Mouse (Mus musculus): ENCODE measurements around the gene Slfn8.
"Not testable (repeated sequence)": the region's sequence is repeated elsewhere in the genome, so short reads cannot be mapped to it uniquely, and the experiment has no call there.

The Slfn8 gene

DNA sequence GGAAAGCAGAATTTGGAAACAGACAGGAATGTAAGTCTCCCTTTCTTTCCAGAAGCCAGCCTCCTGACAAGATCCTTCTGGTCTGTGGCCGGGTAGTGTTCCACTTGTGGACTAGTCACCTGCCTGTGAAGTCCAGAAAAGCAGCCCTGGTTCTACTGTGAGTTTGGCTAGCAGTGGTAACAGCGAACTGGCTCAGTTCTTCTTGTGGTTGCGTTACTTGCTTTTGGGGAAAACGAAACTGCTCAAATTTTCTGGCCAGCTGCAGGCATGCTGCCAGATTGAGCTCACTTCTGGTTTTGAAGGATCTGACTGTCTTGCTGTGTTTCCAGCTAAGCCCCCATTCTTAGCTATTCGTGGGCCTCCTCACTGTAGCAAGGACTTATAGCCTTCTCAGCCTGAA is at the start of gene Slfn8:
Gene Slfn8 (minus strand): TSS at position 190 of the 400 bp plus-strand sequence.
- no peak for DNase-seq (ENCODE audit: low spot score)

DNA sequence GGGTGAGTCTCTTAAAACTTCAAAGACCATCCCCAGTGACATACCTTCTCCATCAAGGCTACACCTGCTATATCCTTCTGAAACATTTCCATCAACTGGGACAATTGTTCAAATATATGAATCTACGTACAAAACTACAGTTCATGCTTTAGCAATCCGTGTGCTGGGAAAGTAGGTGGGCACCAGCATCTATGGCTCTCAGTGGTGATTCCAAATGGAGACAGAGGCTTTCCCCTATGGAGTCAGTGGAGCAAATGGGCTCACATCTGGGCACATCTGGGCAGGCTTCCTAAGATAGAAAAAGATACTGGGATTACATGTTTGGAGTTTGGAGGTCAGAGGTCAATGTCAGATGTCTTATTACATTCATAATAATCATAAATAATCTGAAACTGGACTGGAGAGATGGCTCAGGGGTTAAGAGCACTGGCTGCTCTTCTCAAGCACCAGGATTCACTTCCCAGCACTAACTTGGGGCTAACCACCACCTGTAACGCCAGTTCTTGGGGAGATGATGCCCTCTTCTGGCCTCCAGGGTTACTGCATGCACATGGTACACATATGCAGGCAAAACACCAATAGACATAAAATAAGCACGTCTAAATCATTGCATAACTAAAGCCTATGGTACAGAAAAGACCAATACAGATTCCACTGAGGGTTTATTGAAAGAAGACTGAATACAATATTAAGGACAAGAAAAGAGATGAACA is 47.5 kb upstream of the Slfn8 start:
- DNase-seq (ENCODE audit: low spot score) = no peak

GRCm38 (mm10) chr11:83066640-83067531 is 46.3 kb upstream of the Slfn8 start:
- no peak for DNase-seq (ENCODE audit: low spot score)

DNA sequence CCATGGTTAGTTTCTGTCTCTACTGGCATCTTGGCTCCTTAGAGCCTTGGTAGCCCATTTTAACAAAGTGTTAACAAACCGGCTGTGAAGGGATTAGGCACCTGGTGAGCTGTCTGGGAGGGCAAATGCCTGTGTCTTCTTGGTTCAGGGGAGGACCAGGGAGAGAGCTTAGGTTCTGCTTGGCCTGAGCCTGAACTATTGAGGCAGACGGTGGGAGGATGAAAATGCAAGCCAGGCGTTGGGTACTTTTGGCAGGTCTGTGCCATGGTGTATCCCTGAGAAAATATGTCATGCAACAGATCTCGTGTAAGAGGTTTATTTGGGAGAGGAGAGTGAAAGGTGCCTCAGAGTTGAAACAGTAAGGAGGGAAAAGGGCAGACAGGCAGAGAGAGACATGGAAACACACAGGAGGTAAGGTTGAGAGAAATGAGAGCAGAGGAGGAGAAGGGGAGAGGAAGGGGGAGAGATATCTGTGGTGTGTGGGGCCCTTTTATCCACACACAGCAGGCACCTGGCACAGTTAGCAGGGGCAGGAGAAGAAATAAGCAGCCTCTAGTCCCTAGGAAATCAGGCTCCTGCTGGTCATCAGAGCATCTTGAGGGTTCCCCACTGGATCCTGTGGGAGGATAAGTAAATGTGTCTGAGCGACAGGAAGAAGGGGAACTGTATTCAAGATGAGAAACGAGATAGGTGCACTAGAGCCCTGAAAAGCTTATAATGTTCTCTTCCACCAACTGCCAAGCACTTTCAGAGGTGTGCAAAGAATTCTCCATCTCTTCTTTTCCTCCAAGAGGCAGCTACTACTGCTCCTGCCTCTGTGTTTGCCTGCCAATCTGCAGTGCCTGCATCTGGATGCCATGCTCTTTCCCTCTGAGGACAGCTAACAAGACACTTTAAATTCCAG is 45.1 kb upstream of the Slfn8 start:
- DNase-seq (ENCODE audit: low spot score) = no peak

DNA sequence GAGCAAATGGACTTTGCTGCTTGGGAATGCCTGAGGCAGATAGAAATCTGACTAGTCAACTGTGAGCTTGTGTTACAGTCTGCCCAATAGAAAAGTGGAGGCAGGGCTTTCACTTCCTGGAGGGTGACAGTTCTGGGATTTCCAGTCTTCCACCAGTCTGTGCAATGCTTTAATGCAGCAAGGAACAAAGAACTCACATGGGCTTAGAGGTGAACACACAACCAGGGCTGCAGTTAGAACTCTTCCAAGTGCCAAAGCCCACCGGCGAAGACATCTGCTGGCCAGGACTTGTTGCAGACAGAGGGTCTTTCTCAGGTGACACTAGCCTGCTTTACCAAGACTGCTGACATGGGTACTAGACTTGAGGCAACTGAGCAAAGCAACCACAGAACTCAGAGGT is 44.3 kb upstream of the Slfn8 start, which contains the start of gene Slfn2:
Gene Slfn2 (plus strand): TSS at position 167 of the 400 bp plus-strand sequence.
- no peak for DNase-seq (ENCODE audit: low spot score)

- no peak for DNase-seq (ENCODE audit: low spot score)
Observed at GRCm38 (mm10) chr11:83063941-83064349, 43.3 kb upstream of the Slfn8 start.

DNA sequence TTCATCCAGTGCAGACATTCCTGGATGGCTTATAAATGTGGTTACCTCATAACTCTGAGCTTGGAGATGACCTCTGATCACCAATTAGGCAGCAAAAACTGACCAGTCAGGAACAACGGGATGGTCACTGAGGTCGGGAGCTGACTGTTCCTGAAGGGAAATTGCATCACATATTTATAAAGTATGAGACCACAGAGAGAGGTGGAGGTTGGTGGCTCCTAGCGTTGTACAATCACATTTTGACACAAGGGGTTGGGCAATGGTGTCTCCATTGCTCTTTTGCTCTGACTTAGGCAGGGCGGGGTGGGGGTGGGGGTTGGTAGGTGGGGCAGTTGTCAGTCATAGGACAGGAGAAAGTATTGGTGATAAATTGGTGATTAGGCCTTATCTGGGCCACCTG is 42.5 kb upstream of the Slfn8 start:
- no peak for DNase-seq (ENCODE audit: low spot score)

DNA sequence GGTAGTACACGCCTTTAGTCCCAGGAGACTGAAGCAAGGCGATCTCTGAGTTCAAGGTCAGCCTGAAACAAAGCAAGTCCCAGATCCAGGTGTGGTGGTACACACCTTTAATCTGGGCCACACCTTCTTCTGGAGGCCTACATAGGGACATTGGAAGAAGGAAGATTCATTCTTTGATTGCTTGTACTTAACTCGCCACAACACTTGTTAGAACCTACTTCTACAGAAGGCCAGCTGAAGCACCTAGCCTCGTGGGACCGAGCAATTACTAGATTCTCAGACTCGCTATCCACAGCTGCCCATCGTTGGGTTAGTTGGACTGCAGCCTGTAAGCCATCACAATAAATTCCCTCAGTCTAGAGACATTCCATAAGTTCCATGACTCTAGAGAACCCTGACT is 41.2 kb upstream of the Slfn8 start:
- no peak for DNase-seq (ENCODE audit: low spot score)

DNA sequence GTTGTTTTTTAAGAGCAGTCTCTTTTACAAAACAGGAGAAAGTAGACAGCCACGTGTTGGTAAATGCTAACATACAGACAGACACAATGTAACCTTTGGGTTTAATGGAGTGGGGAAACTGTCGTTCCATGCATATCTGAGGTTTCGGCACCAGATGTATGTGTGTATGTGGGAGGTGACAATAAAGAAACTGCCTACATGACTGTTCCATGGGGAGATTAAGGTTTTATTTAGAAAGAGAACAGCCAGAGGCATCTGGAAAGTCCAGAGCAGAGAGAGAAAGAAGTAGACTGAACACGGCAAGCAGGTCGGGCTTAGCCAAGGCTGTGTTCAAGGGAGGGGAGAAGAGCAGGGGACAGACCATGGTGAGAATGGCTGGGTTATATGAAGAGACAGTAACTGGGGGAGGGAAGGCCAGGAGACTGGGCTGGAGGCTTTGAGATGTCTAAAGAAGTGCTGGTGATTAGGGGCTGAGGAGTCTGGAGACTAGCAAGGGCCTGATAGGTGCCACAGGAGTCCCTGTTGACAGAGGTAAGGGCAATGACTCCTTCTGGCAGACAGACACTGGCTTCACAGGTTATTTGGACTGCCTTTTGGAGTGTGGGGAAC is 39.9 kb upstream of the Slfn8 start:
- no peak for DNase-seq (ENCODE audit: low spot score)

DNA sequence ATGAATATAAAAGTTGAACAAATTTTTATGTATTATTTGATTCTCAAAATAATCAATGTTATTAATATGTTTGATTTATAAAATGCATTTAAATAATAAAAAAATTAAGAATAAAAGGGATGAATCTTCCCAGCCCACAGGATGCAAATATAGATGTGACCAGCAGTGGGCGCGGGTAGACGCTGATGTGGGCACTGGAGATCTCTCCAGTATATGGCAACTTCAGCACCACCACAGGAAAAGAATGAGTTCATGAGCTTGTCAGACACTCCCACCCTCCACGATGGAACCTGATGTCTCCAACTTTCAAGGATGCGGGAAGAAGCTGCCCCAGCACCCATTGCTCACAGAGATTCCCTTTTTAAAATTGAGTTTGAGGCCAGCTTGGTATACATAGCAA is 37.3 kb upstream of the Slfn8 start:
- DNase-seq (ENCODE audit: low spot score) = no peak

DNA sequence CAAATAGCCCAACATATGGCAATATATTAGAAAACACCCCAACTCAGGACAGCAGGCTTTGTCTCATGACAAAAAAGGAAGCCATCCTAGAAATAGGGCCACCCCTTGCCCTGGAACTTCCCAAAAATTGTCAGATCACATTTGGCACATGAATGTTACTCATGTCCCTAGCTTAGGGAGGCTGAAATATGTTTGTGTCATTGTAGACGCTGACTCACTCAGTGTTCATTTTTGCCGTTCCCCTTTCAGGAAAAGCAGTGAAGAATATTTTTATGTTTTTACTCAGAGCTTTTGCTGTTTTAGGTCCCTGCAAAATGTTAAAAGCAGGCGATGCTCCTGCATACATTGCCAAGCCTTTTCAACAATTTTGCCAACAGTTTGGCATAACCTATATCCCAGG is 25.0 kb upstream of the Slfn8 start:
- no peak for DNase-seq (ENCODE audit: low spot score)

DNA sequence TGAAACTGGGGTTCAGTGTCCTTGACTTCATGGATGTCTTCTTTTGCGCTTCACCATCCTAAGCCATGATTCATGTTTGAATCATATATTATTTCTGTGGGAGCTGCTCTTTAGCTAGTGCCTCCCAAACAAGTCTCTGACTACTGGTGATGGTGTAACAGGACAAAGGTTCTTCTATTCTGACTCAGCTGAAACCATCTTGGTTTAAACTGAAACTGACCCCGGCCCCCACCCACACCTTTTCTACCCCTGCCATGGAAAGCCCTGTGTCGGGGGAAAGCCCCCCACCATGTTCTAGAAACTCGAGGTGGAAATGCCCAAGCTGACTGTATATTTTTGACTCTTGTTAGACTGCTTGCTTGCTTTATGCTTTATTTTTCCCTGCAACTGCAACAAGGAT is 23.3 kb upstream of the Slfn8 start:
- DNase-seq (ENCODE audit: low spot score) = no peak

- no peak for DNase-seq (ENCODE audit: low spot score)
Observed at GRCm38 (mm10) chr11:83041000-83041399, 20.4 kb upstream of the Slfn8 start.

- DNase-seq (ENCODE audit: low spot score) = no peak
Observed at GRCm38 (mm10) chr11:83040325-83040724, 19.7 kb upstream of the Slfn8 start.

- DNase-seq (ENCODE audit: low spot score) = no peak
Observed at GRCm38 (mm10) chr11:83039796-83040195, 19.2 kb upstream of the Slfn8 start.

DNA sequence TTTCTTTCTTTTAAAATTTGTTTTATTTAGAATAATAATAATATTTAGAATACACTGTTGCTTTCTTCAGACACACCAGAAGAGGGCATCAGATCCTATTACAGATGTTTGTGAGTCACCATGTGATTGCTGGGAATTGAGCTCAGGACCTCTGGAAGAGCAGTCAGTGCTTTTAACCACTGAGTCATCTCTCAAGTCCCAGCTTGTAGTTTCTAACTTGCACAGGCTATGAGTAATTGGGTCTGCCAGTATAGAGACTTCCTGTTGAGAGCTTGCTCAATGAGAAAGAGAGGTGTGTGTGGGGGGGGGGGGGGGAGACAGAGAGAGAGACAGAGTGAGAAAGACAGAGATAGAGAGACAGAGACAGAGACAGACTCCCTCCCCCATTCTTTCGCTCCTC is 18.5 kb upstream of the Slfn8 start:
- no peak for DNase-seq (ENCODE audit: low spot score)

DNA sequence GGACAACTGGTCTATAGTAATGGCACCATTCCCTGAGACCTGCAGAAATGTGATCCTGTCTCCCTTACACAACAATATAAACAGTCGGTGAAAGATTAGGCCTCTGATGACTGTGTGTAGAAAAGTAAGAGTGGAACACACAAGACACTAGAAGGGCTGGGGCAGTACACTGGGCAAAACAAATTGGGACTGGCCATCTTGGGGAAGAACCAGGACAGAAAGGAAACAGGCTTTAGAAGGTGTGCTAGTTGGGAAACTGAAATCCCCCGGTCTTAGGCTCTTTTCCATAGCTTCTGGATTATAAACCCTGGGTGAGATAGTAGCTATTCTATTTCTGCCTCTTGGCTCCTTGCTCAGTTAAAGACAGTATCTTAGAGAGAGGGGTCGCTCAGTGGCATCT is 18.1 kb upstream of the Slfn8 start:
- not testable (repeated sequence) for DNase-seq (ENCODE audit: low spot score)

DNA sequence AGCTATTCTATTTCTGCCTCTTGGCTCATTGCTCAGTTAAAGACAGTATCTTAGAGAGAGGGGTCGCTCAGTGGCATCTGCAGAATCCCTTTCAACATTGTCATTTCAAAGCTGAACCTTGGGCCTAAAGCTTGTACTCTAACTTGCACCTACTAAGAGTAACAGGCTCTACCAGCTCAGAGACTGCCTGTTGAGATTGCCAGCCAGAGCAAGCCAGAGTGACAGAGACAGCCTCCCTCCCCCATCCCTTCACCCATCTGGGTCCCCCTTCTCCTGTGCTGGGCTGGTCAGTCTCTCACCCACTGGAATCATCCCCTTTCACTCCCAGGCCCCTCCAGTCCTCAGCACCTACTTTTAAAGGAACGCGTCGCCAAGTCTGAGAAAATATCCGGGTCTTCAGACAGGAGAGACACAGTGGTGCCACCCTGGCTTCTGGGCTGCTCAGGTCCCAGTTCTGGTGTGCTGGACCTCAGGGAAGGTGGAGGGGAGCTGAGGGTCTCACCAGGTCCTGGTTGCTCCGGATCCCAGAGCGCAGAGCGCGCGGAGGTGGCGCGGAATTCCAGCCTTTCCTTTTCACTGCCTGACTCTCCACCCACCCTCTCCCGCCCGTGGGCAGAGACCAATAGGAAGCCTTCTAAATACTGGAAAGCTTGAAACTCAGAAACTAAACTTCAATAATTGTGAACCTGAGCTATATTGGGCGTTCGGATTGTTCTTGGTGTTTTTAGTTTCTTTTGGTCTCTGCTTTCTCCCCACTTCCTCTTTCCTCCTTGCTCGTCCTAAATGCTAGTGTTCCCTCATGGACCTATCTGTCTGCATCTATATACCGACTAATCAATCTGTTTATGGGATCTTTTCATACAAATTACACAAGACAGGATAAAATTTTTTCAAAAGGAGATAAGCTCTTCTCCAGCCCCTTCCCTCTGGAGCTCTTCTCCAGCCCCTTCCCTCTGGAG is 770 bp downstream of the Slfn8 start:
- DNase-seq (ENCODE audit: low spot score) = not testable (repeated sequence)

- DNase-seq (ENCODE audit: low spot score) = no peak
Observed at GRCm38 (mm10) chr11:83016093-83016492, 4.5 kb downstream of the Slfn8 start.

- no peak for DNase-seq (ENCODE audit: low spot score)
Observed at GRCm38 (mm10) chr11:83013356-83013755, 7.3 kb downstream of the Slfn8 start.

Measured in yolk sac, embryonic 10.5 days (tissue).